Mouse (Mus musculus): ENCODE measurements around the gene Fndc5. TPM values are rescaled to one million over a fixed set of nuclear protein-coding genes. Genes with fewer than 3 reads are reported as not detected.

Fndc5 gene
- polyA plus RNA-seq, 1 experiment: 0.87 TPM

DNA sequence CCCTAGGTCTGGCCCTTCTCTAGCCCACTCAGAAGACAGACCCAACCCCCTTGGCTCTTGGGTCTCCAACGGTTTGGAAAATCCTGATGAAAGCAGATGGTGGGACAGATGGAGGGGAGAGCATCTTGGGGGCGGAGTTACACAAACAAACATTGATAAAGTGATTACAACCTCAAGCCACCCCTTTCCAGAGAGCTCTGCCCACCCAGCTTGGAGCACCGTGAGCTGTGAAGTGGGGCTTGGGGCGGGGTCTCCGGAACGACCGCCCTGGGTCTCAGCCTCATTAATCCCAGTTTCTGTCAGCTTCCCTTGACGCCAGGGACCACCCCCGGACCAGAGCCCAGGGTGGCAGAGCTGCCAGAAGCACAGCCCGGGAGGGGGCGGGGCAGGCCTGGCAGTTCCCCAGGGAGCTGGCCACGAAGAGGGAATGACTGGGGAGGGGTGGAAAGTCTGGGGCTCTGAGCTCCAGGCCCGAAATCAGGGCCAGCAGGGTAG is 12.1 kb upstream of the Fndc5 start:
- 14% methylated on average over 13 of the region's 13 CpGs for WGBS

DNA sequence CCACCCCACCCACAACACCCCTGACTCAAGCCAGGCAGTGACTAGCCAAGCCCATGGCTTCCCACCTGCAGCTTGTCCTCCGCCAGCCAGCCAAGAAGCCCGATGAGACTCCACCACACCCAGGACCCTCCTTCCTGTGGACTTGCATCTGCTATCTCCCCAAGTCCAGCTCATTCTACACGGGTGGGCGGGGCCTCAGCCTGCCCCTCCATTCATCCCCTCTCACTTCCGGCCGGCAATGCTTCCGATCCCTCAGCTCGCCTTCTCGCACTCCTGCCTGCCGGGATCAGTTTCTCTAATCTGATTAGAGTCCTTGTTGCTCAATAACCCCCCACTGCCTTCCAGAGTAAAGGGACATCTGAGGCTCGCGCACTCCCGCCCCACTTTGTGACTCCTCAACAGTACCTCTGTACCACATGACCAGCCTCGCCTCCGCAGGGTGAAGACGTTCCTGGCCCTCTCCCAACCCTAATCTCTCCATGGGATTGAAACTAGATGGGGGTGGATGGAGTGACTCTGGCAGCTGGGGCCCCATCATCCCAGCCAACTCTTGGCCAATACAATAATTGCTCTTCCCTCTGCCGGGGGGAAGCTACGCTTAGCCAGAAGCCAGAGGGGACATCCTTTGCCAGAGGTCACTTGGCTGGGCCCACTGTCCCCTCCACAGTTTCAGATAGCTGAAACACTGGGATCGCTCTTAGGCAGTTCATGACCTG is 10.9 kb upstream of the Fndc5 start:
- Histone ChIP-seq H3K27ac (ENCODE audit: insufficient read depth, low read depth, low read length) (no peak overlapping the region), H3K36me3 (ENCODE audit: control insufficient read depth, insufficient read depth, low read length) (no peaks in the 10 kb centered on the region), H3K4me1 (ENCODE audit: control insufficient read depth, insufficient read depth, insufficient read length, low read length) (peaks cover 9% of the 10 kb centered on the region), H3K4me3 (ENCODE audit: low read depth, low read length) (peak overlapping the region; percentile 9; the same call in 1 of the 2 replicates), H3K27me3 (ENCODE audit: control insufficient read depth, insufficient read depth, low read length) (peaks cover 23% of the 10 kb centered on the region)
- no peak for TF ChIP-seq CTCF (IDR thresholded peaks at IDR 0.05; ENCODE audit: extremely low read depth, insufficient read length, insufficient replicate concordance, low read depth, low read length)
- TF ChIP-seq POLR2A (IDR thresholded peaks at IDR 0.05; ENCODE audit: low read depth, low read length): no peak
- 13% methylated on average over 19 of the region's 19 CpGs for WGBS

More for the DNA sequence above, 12.1 kb upstream of the Fndc5 start:
- H3K27me3 ChIP-seq (ENCODE audit: control insufficient read depth, insufficient read depth, low read length): peaks cover 29% of the 10 kb centered on the region
- no peak overlapping the region for H3K4me3 ChIP-seq (ENCODE audit: low read depth, low read length)
- peaks cover 3% of the 10 kb centered on the region for H3K4me1 ChIP-seq (ENCODE audit: control insufficient read depth, insufficient read depth, insufficient read length, low read length)
- no peak overlapping the region for H3K27ac ChIP-seq (ENCODE audit: insufficient read depth, low read depth, low read length)
- H3K36me3 ChIP-seq (ENCODE audit: control insufficient read depth, insufficient read depth, low read length): no peaks in the 10 kb centered on the region
- TF ChIP-seq CTCF (IDR thresholded peaks at IDR 0.05; ENCODE audit: extremely low read depth, insufficient read length, insufficient replicate concordance, low read depth, low read length) (no peak), POLR2A (IDR thresholded peaks at IDR 0.05; ENCODE audit: low read depth, low read length) (no peak)

DNA sequence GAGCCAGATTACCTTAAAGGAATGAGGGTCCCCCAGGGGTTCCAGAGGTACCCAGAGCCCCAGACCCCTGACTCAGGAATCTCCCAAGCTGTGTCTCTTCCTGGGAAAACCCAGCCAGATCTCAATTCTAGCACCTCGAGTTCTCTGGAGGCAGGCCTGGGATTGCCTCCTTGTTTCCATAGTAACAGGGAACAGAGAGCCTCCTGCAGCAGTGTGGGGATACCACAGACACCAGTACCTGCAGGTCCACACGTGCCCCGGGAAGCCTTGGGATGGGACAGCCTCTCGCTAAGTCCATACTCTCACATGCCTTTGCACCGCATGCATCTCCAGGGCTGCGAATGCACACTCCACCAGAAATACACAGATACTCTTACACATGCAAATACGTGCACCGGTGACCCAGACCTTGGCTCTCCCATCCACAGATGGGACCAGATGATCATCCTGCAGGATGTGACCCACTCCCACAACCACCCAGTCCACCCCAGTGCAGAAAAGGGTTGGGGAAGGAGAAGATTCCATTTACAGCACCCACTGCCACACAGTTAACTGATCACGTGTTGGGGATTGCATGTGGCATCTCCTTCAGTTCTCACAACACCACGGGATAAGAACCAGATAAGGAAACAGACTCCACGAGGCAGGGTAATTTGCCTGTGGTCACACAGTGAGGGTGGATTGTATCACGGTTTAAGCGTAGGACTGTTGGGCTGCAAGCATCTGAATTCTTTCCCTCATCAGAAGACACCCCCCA is 8.0 kb upstream of the Fndc5 start:
- WGBS: 60% methylated on average over 13 of the region's 13 CpGs
- H3K4me1 ChIP-seq (ENCODE audit: control insufficient read depth, insufficient read depth, insufficient read length, low read length): peaks cover 9% of the 10 kb centered on the region; the same call in 1 of the 2 replicates
- H3K4me3 ChIP-seq (ENCODE audit: low read depth, low read length): no peak overlapping the region
- H3K27ac ChIP-seq (ENCODE audit: insufficient read depth, low read depth, low read length): no peak overlapping the region
- TF ChIP-seq CTCF (IDR thresholded peaks at IDR 0.05; ENCODE audit: extremely low read depth, insufficient read length, insufficient replicate concordance, low read depth, low read length) (no peak), POLR2A (IDR thresholded peaks at IDR 0.05; ENCODE audit: low read depth, low read length) (no peak)
- no peaks in the 10 kb centered on the region for H3K36me3 ChIP-seq (ENCODE audit: control insufficient read depth, insufficient read depth, low read length)
- peaks cover 5% of the 10 kb centered on the region; the same call in 1 of the 2 replicates for H3K27me3 ChIP-seq (ENCODE audit: control insufficient read depth, insufficient read depth, low read length)

DNA sequence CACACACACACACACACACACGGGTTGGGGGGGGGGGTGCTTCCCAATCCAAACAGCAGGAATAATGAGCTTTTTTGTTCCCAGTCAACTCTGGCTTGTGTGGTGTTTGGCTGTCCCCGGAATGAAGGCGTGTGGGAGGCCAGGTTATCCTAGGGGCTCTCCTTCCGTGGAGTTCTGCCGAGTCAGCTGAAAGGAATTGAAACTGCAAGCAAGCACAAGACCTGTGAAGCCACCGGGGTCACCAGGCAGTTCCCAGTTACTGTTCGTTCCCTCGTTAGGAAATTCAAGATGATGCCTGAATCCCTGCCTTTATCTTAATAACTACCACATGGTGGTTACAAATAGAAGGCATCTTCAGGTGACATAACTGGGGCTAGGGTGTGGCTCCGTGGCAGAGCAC is 7.4 kb upstream of the Fndc5 start:
- TF ChIP-seq CTCF (IDR thresholded peaks at IDR 0.05; ENCODE audit: extremely low read depth, insufficient read length, insufficient replicate concordance, low read depth, low read length) (no peak), POLR2A (IDR thresholded peaks at IDR 0.05; ENCODE audit: low read depth, low read length) (no peak)
- Histone ChIP-seq H3K27ac (ENCODE audit: insufficient read depth, low read depth, low read length) (no peak overlapping the region), H3K4me3 (ENCODE audit: low read depth, low read length) (no peak overlapping the region), H3K27me3 (ENCODE audit: control insufficient read depth, insufficient read depth, low read length) (peaks cover 4% of the 10 kb centered on the region; the same call in 1 of the 2 replicates), H3K36me3 (ENCODE audit: control insufficient read depth, insufficient read depth, low read length) (no peaks in the 10 kb centered on the region), H3K4me1 (ENCODE audit: control insufficient read depth, insufficient read depth, insufficient read length, low read length) (peaks cover 9% of the 10 kb centered on the region; the same call in 1 of the 2 replicates)
- 30% methylated on average over 9 of the region's 9 CpGs for WGBS

DNA sequence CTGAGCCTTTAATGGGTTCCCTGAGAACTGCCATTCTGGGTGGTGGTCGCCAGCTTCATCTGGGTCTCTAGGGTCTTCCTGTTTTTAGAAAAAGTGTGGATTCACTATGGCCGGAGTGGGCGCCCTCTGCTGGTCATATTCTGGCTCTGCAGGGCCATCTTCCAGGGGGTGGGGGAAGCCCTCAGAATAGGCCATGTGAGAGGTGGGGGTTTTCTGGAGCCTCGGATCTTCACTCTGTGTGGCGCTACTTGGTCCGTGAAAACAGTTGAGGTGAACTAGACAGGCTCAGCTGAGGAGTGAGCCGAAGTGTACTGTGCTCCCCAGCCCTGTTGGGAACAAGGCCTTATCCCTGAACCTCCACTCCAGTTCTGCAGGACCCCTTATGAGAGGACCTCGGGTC is 6.7 kb upstream of the Fndc5 start:
- H3K4me1 ChIP-seq (ENCODE audit: control insufficient read depth, insufficient read depth, insufficient read length, low read length): peaks cover 9% of the 10 kb centered on the region; the same call in 1 of the 2 replicates
- WGBS: 4% methylated on average over 8 of the region's 8 CpGs
- H3K36me3 ChIP-seq (ENCODE audit: control insufficient read depth, insufficient read depth, low read length): no peaks in the 10 kb centered on the region
- TF ChIP-seq POLR2A (IDR thresholded peaks at IDR 0.05; ENCODE audit: low read depth, low read length) (no peak), CTCF (IDR thresholded peaks at IDR 0.05; ENCODE audit: extremely low read depth, insufficient read length, insufficient replicate concordance, low read depth, low read length) (peak; percentile 93; the same call in 1 of the 2 replicates)
- H3K27me3 ChIP-seq (ENCODE audit: control insufficient read depth, insufficient read depth, low read length): no peaks in the 10 kb centered on the region
- H3K4me3 ChIP-seq (ENCODE audit: low read depth, low read length): no peak overlapping the region
- H3K27ac ChIP-seq (ENCODE audit: insufficient read depth, low read depth, low read length): no peak overlapping the region

DNA sequence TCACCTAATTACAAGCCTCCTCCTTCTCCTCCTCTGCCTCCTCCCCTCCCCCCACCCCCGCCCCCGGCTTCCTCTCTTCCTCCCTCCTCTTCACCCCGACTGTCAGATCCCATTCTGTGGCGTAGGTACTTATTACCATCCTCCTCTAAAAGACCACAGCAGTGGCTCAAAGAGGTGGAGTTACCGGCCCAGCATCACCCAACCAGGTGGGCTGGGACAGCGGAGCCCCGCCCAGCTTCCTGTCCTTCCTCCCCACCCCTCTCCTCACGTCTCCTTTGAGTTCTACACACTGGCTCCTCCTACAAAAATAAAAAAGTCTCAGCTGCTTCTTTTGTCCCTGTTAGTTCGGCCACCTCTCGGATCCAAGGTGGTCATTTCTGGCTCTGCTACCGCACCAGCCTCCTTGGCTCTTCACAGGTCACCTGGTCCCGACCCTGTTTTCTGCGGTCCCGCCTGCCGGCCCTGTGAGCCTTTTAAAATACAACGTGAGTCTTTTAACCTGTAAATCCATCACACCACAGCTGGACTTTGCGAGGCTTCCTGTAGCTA is 6.0 kb upstream of the Fndc5 start:
- Histone ChIP-seq H3K4me1 (ENCODE audit: control insufficient read depth, insufficient read depth, insufficient read length, low read length) (peaks cover 6% of the 10 kb centered on the region; the same call in 1 of the 2 replicates), H3K36me3 (ENCODE audit: control insufficient read depth, insufficient read depth, low read length) (no peaks in the 10 kb centered on the region), H3K4me3 (ENCODE audit: low read depth, low read length) (peak overlapping the region; percentile 34), H3K27ac (ENCODE audit: insufficient read depth, low read depth, low read length) (no peak overlapping the region), H3K27me3 (ENCODE audit: control insufficient read depth, insufficient read depth, low read length) (peaks cover 5% of the 10 kb centered on the region)
- no peak for TF ChIP-seq POLR2A (IDR thresholded peaks at IDR 0.05; ENCODE audit: low read depth, low read length)
- TF ChIP-seq CTCF (IDR thresholded peaks at IDR 0.05; ENCODE audit: extremely low read depth, insufficient read length, insufficient replicate concordance, low read depth, low read length): no peak
- 9% methylated on average over 17 of the region's 17 CpGs for WGBS

Measured in small intestine, adult 2 months (tissue).